Mouse (Mus musculus) midbrain, postnatal 0 days (tissue): Measurements from ENCODE around the gene Tmem120a. TPM values are rescaled to one million over a fixed set of nuclear protein-coding genes. Genes with fewer than 3 reads are reported as not detected.

ENCODE experiments used
- ATAC-seq: fragments of 200-750 bp; cut with Nextera tagmentation; 2 replicates; pipeline ENCODE4 v1.8.0; 2017; ENCODE audit warnings: moderate number of reproducible peaks, mild to moderate bottlenecking, moderate TSS enrichment, moderate library complexity; ENCODE audit not compliant: low FRiP score
- DNase-seq: peaks from one replicate; pipeline ENCODE4 v3.0.0-alpha.2; 2015; ENCODE audit warnings: low spot score
- H3K27ac ChIP-seq: fragments of 300-500 bp; sonication (generic); 2 replicates; pipeline ENCODE4 v1.5.1; 2014; ENCODE audit warnings: low read depth, mild to moderate bottlenecking, low read length, mixed read lengths
- H3K27me3 ChIP-seq: fragments of 300-500 bp; sonication (generic); 2 replicates; pipeline ENCODE4 v1.6.1; 2014; ENCODE audit warnings: low read length, control low read depth, mixed read lengths; ENCODE audit not compliant: insufficient read depth
- H3K36me3 ChIP-seq: fragments of 300-500 bp; sonication (generic); 2 replicates; pipeline ENCODE4 v1.6.1; 2014; ENCODE audit warnings: low read length, control low read depth, mixed read lengths; ENCODE audit not compliant: insufficient read depth
- H3K4me1 ChIP-seq: fragments of 300-500 bp; sonication (generic); 2 replicates; pipeline ENCODE4 v1.6.1; 2014; ENCODE audit warnings: mild to moderate bottlenecking, control low read depth, antibody characterized with exemption, low read length, mixed read lengths; ENCODE audit not compliant: insufficient read depth
- H3K4me2 ChIP-seq: fragments of 300-500 bp; sonication (generic); 2 replicates; pipeline ENCODE4 v1.6.1; 2014; ENCODE audit warnings: low read depth, mild to moderate bottlenecking, low read length, mixed read lengths; ENCODE audit not compliant: poor library complexity, severe bottlenecking
- H3K4me3 ChIP-seq: fragments of 300-500 bp; sonication (generic); 2 replicates; pipeline ENCODE4 v1.5.1; 2014; ENCODE audit warnings: low read depth, mild to moderate bottlenecking, low read length, moderate library complexity
- H3K9ac ChIP-seq: fragments of 300-500 bp; sonication (generic); replicated peaks from 2 replicates; pipeline ENCODE4 v1.6.1; 2014; ENCODE audit warnings: mild to moderate bottlenecking, low read length, moderate library complexity, mixed read lengths; ENCODE audit not compliant: poor library complexity, severe bottlenecking
- H3K9me3 ChIP-seq: fragments of 300-500 bp; sonication (generic); 2 replicates; pipeline ENCODE4 v1.6.1; 2016; ENCODE audit warnings: low read length, control low read depth
- CTCF ChIP-seq: IDR thresholded peaks from 2 replicates; pipeline ENCODE4 v1.5.1; 2016; ENCODE audit warnings: antibody characterized with exemption, mild to moderate bottlenecking
- WGBS: fragments of 180-500 bp; shearing (Covaris S2); extraction: QIAGEN DNeasy Blood & Tissue Kit; methylation state at CpG from one replicate; pipeline ENCODE4 v1.1.7; 2014; 5-methylcytosine and 5-hydroxymethylcytosine counted together
- polyA plus RNA-seq: library from polyadenylated mRNA; unstranded; fragments of >200 nt; fragmentation: Nextera tagmentation; extraction: Ambion mirVana; gene quantifications from 2 replicates; pipeline ENCODE4 v1.2.1, GENCODE M21; 2015
- total RNA-seq: library from RNA; depleted of rRNA; stranded (reverse); fragments of >200 nt; gene quantifications from 2 replicates; pipeline ENCODE4 v1.2.3, GENCODE M21; 2014

Tmem120a gene
- total and polyA plus RNA-seq, 2 experiments from 2014 or later = 67.3 to 99.2 TPM

DNA sequence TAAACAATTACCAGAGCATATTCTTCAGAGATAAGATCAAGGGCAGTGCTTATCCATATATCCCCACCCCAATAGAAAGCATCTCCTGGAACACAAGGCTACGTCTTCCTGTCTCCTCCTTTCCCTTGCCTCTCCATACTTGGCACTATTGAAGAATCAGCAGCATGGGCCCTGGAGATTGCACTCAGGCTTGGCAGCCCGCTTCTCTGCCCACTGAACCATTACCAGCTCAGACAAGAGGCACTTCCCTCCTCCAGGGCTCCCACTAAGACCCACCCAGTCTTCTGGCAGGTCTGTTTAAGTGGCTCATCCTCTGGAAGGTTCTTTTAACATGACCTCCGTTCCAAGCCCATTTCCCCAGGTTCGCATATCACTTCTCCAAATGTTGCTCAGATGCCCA lies 32.3 kb upstream of the Tmem120a start:
- no peak for TF ChIP-seq CTCF
- no peak for DNase-seq
- H3K4me2 ChIP-seq = no peak overlapping the region
- 71% methylated on average over 4 of the region's 4 CpGs for WGBS
- no peaks in the 10 kb centered on the region for H3K36me3 ChIP-seq
- H3K27ac ChIP-seq = no peak overlapping the region
- no peak for ATAC-seq
- H3K4me1 ChIP-seq = peaks cover 11% of the 10 kb centered on the region; the same call in 1 of the 2 replicates
- H3K9ac ChIP-seq = peak overlapping the region; percentile 82; the same call in 1 of the 2 replicates
- H3K9me3 ChIP-seq = no peaks in the 10 kb centered on the region
- no peak overlapping the region for H3K4me3 ChIP-seq
- no peaks in the 10 kb centered on the region for H3K27me3 ChIP-seq

DNA sequence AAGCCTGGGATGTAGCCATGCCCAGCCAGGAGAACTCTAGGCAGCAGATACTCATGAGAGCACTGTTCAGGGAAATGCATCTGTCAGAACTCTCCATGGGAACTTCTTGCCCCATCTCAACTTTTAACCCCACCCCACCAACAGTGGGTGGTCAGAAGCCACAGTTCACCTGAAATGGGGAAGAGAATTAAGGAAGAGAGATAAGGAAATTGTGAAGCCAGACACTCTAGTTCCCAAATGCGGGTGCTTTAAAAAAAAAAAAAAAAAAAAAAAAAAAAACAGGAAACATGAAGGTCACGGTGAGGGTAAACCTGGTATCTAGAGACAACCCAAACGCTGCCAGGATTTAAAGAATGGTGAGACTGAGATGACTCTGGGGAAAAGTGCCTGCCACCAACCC lies 28.3 kb upstream of the Tmem120a start:
- TF ChIP-seq CTCF = no peak
- Histone ChIP-seq H3K27me3 (no peaks in the 10 kb centered on the region), H3K4me2 (no peak overlapping the region), H3K4me3 (no peak overlapping the region), H3K9me3 (no peaks in the 10 kb centered on the region), H3K27ac (no peak overlapping the region), H3K4me1 (peaks cover 2% of the 10 kb centered on the region; the same call in 1 of the 2 replicates), H3K9ac (no peak overlapping the region), H3K36me3 (no peaks in the 10 kb centered on the region)
- ATAC-seq = no peak
- no peak for DNase-seq
- 71% methylated on average over 3 of the region's 3 CpGs for WGBS

GRCm38 (mm10) chr5:135764971-135765370 lies 20.7 kb upstream of the Tmem120a start:
- no peaks in the 10 kb centered on the region for H3K9me3 ChIP-seq
- WGBS = 63% methylated on average over 3 of the region's 3 CpGs
- no peak overlapping the region for H3K4me2 ChIP-seq
- no peaks in the 10 kb centered on the region for H3K36me3 ChIP-seq
- ATAC-seq (no peak), DNase-seq (no peak)
- H3K27me3 ChIP-seq = no peaks in the 10 kb centered on the region
- TF ChIP-seq CTCF = no peak
- no peak overlapping the region for H3K4me3 ChIP-seq
- H3K27ac ChIP-seq = no peak overlapping the region
- no peaks in the 10 kb centered on the region for H3K4me1 ChIP-seq
- no peak overlapping the region for H3K9ac ChIP-seq

DNA sequence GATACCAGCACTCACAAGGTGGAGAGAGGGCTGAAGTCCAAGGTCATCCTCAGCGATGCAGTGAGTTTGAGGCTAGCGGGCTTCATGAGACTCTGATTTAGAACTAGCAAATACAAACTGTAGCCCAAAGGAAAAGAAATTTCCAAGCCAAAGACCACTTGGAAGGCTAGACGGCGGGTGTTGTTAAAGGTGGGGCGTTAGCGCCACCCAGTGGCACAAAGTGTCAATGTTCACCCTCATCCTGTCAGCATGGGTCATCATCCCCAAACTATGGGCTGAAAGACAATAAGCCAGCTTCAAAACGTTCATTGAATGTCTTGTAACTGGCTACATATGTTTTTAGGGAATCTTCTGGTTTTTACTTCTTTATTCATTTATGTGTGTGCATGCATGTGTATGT lies 19.3 kb upstream of the Tmem120a start:
- Histone ChIP-seq H3K27ac (no peak overlapping the region), H3K4me2 (no peak overlapping the region), H3K27me3 (no peaks in the 10 kb centered on the region), H3K9ac (no peak overlapping the region), H3K36me3 (no peaks in the 10 kb centered on the region), H3K4me3 (no peak overlapping the region), H3K4me1 (no peaks in the 10 kb centered on the region), H3K9me3 (no peaks in the 10 kb centered on the region)
- DNase-seq (peak; percentile 88), ATAC-seq (no peak)
- peak; percentile 92 for TF ChIP-seq CTCF
- WGBS = 2% methylated on average over 7 of the region's 7 CpGs

- Histone ChIP-seq H3K4me2 (no peak overlapping the region), H3K9ac (no peak overlapping the region), H3K4me3 (no peak overlapping the region), H3K36me3 (no peaks in the 10 kb centered on the region), H3K4me1 (no peaks in the 10 kb centered on the region), H3K27me3 (no peaks in the 10 kb centered on the region), H3K9me3 (no peaks in the 10 kb centered on the region), H3K27ac (no peak overlapping the region)
- ATAC-seq (no peak), DNase-seq (no peak)
- TF ChIP-seq CTCF = no peak
- WGBS = 82% methylated on average over 3 of the region's 3 CpGs
Observed at GRCm38 (mm10) chr5:135761881-135762280, 17.6 kb upstream of the Tmem120a start.

- WGBS = 69% methylated on average over 2 of the region's 2 CpGs
- no peaks in the 10 kb centered on the region for H3K9me3 ChIP-seq
Observed at GRCm38 (mm10) chr5:135751595-135751994, 7.3 kb upstream of the Tmem120a start.

More at GRCm38 (mm10) chr5:135751595-135751994, 7.3 kb upstream of the Tmem120a start:
- DNase-seq (no peak), ATAC-seq (no peak)
- H3K4me1 ChIP-seq = no peaks in the 10 kb centered on the region
- no peak overlapping the region for H3K27ac ChIP-seq
- no peak overlapping the region for H3K9ac ChIP-seq
- TF ChIP-seq CTCF = no peak
- no peaks in the 10 kb centered on the region; the same call in 1 of the 2 replicates for H3K27me3 ChIP-seq
- H3K36me3 ChIP-seq = no peaks in the 10 kb centered on the region
- no peak overlapping the region for H3K4me3 ChIP-seq
- no peak overlapping the region for H3K4me2 ChIP-seq
